Mouse (Mus musculus) midbrain, embryonic 12.5 days (tissue): ENCODE data around the gene Slc4a4. TPM values are rescaled to one million over a fixed set of nuclear protein-coding genes. Genes with fewer than 3 reads are reported as not detected.

Source experiments
- ATAC-seq: fragments of 200-750 bp; cut with Nextera tagmentation; 2 replicates; pipeline ENCODE4 v1.8.0; 2017; ENCODE audit warnings: low read depth, moderate TSS enrichment, moderate library complexity; ENCODE audit not compliant: low FRiP score
- H3K27ac ChIP-seq: fragments of 300-500 bp; sonication (generic); replicated peaks from 2 replicates; pipeline ENCODE4 v1.5.1; 2016; ENCODE audit warnings: mild to moderate bottlenecking
- H3K27me3 ChIP-seq: fragments of 300-500 bp; sonication (generic); 2 replicates; pipeline ENCODE4 v1.6.1; 2016; ENCODE audit warnings: mild to moderate bottlenecking
- H3K36me3 ChIP-seq: fragments of 300-500 bp; sonication (generic); 2 replicates; pipeline ENCODE4 v1.6.1; 2016
- H3K4me1 ChIP-seq: fragments of 300-500 bp; sonication (generic); 2 replicates; pipeline ENCODE4 v1.6.1; 2016
- H3K4me2 ChIP-seq: fragments of 300-500 bp; sonication (generic); replicated peaks from 2 replicates; pipeline ENCODE4 v1.6.1; 2016; ENCODE audit warnings: mild to moderate bottlenecking, moderate library complexity
- H3K4me3 ChIP-seq: fragments of 300-500 bp; sonication (generic); 2 replicates; pipeline ENCODE4 v1.5.1; 2016; ENCODE audit warnings: mild to moderate bottlenecking
- H3K9ac ChIP-seq: fragments of 300-500 bp; sonication (generic); replicated peaks from 2 replicates; pipeline ENCODE4 v1.6.1; 2016; ENCODE audit warnings: mild to moderate bottlenecking, moderate library complexity
- H3K9me3 ChIP-seq: fragments of 300-500 bp; sonication (generic); 2 replicates; pipeline ENCODE4 v1.6.1; 2016; ENCODE audit warnings: mild to moderate bottlenecking
- WGBS: fragments of 180-500 bp; shearing (Covaris S2); methylation state at CpG from one replicate; pipeline ENCODE4 v1.1.7; 2016; 5-methylcytosine and 5-hydroxymethylcytosine counted together
- polyA plus RNA-seq: library from polyadenylated mRNA; unstranded; fragments of >200 nt; fragmentation: Nextera tagmentation; extraction: Ambion mirVana; gene quantifications from 2 replicates; pipeline ENCODE4 v1.2.1, GENCODE M21; 2016

Slc4a4 gene
- polyA plus RNA-seq, 1 experiment from 2014 or later: 3.0 TPM

GRCm38 (mm10) chr5:88887556-88888412, 1.2 kb downstream of the Slc4a4 start:
- WGBS: under 1% methylated on average over 29 of the region's 29 CpGs
- Histone ChIP-seq H3K4me1 (peaks cover 5% of the 10 kb centered on the region), H3K27me3 (peaks cover 33% of the 10 kb centered on the region), H3K4me3 (peak overlapping the region; percentile 90), H3K36me3 (no peaks in the 10 kb centered on the region), H3K27ac (no peak overlapping the region), H3K9me3 (no peaks in the 10 kb centered on the region), H3K4me2 (peak overlapping the region; percentile 93), H3K9ac (peak overlapping the region; percentile 69)
- ATAC-seq: peak; percentile 45

GRCm38 (mm10) chr5:88888413-88888700, 1.7 kb downstream of the Slc4a4 start:
- H3K4me1 ChIP-seq: peaks cover 5% of the 10 kb centered on the region
- H3K9ac ChIP-seq: no peak overlapping the region
- H3K27ac ChIP-seq: no peak overlapping the region
- peak overlapping the region; percentile 93 for H3K4me2 ChIP-seq
- H3K36me3 ChIP-seq: no peaks in the 10 kb centered on the region
- no peak for ATAC-seq
- WGBS: 43% methylated on average over 8 of the region's 8 CpGs
- H3K27me3 ChIP-seq: peaks cover 33% of the 10 kb centered on the region
- H3K4me3 ChIP-seq: peak overlapping the region; percentile 90; the same call in 1 of the 2 replicates
- no peaks in the 10 kb centered on the region for H3K9me3 ChIP-seq

- H3K9ac ChIP-seq: no peak overlapping the region
- peaks cover 33% of the 10 kb centered on the region for H3K27me3 ChIP-seq
- 27% methylated on average over 4 of the region's 4 CpGs for WGBS
- no peak overlapping the region for H3K27ac ChIP-seq
- no peak for ATAC-seq
- H3K36me3 ChIP-seq: no peaks in the 10 kb centered on the region
- peaks cover 5% of the 10 kb centered on the region for H3K4me1 ChIP-seq
- no peaks in the 10 kb centered on the region for H3K9me3 ChIP-seq
- no peak overlapping the region for H3K4me3 ChIP-seq
- no peak overlapping the region for H3K4me2 ChIP-seq
These were observed 2.7 kb downstream of the Slc4a4 start for GRCm38 (mm10) chr5:88889326-88889725.

GRCm38 (mm10) chr5:88890146-88890545, 3.5 kb downstream of the Slc4a4 start:
- Histone ChIP-seq H3K27me3 (peaks cover 28% of the 10 kb centered on the region), H3K4me2 (no peak overlapping the region), H3K4me3 (no peak overlapping the region), H3K9ac (no peak overlapping the region), H3K27ac (no peak overlapping the region), H3K9me3 (no peaks in the 10 kb centered on the region), H3K36me3 (no peaks in the 10 kb centered on the region), H3K4me1 (peaks cover 5% of the 10 kb centered on the region)
- ATAC-seq: no peak
- WGBS: 92% methylated on average over 4 of the region's 4 CpGs

GRCm38 (mm10) chr5:88896574-88896973, 10.0 kb downstream of the Slc4a4 start:
- Histone ChIP-seq H3K27me3 (no peaks in the 10 kb centered on the region), H3K9me3 (no peaks in the 10 kb centered on the region), H3K27ac (no peak overlapping the region), H3K4me3 (no peak overlapping the region), H3K9ac (no peak overlapping the region), H3K36me3 (no peaks in the 10 kb centered on the region), H3K4me1 (no peaks in the 10 kb centered on the region), H3K4me2 (no peak overlapping the region)
- 91% methylated on average over 6 of the region's 6 CpGs for WGBS
- no peak for ATAC-seq

GRCm38 (mm10) chr5:88903111-88903510, 16.5 kb downstream of the Slc4a4 start:
- ATAC-seq: no peak
- no peak overlapping the region for H3K27ac ChIP-seq

GRCm38 (mm10) chr5:88903526-88903925, 16.9 kb downstream of the Slc4a4 start:
- H3K36me3 ChIP-seq: no peaks in the 10 kb centered on the region
- no peaks in the 10 kb centered on the region for H3K27me3 ChIP-seq
- WGBS: 77% methylated on average over 1 of the region's 1 CpGs
- no peaks in the 10 kb centered on the region for H3K9me3 ChIP-seq
- no peak overlapping the region for H3K4me3 ChIP-seq
- no peak for ATAC-seq
- H3K4me2 ChIP-seq: no peak overlapping the region
- H3K4me1 ChIP-seq: no peaks in the 10 kb centered on the region
- H3K27ac ChIP-seq: no peak overlapping the region
- no peak overlapping the region for H3K9ac ChIP-seq

More at GRCm38 (mm10) chr5:88903111-88903510, 16.5 kb downstream of the Slc4a4 start:
- H3K27me3 ChIP-seq: no peaks in the 10 kb centered on the region
- H3K9me3 ChIP-seq: no peaks in the 10 kb centered on the region
- H3K36me3 ChIP-seq: no peaks in the 10 kb centered on the region
- no peak overlapping the region for H3K4me3 ChIP-seq
- H3K4me1 ChIP-seq: no peaks in the 10 kb centered on the region
- no peak overlapping the region for H3K9ac ChIP-seq
- 64% methylated on average over 4 of the region's 4 CpGs for WGBS
- no peak overlapping the region for H3K4me2 ChIP-seq

GRCm38 (mm10) chr5:88904841-88905240, 18.2 kb downstream of the Slc4a4 start:
- H3K36me3 ChIP-seq: no peaks in the 10 kb centered on the region
- H3K9me3 ChIP-seq: no peaks in the 10 kb centered on the region
- no peaks in the 10 kb centered on the region for H3K4me1 ChIP-seq
- H3K27ac ChIP-seq: no peak overlapping the region
- no peak overlapping the region for H3K4me2 ChIP-seq
- no peak overlapping the region for H3K4me3 ChIP-seq
- no peaks in the 10 kb centered on the region for H3K27me3 ChIP-seq
- 80% methylated on average over 7 of the region's 7 CpGs for WGBS
- no peak overlapping the region for H3K9ac ChIP-seq
- ATAC-seq: no peak

GRCm38 (mm10) chr5:88907615-88908014, 21.0 kb downstream of the Slc4a4 start:
- Histone ChIP-seq H3K36me3 (no peaks in the 10 kb centered on the region), H3K4me3 (no peak overlapping the region), H3K27me3 (no peaks in the 10 kb centered on the region), H3K4me2 (no peak overlapping the region), H3K4me1 (no peaks in the 10 kb centered on the region), H3K27ac (no peak overlapping the region), H3K9me3 (no peaks in the 10 kb centered on the region), H3K9ac (no peak overlapping the region)
- 90% methylated on average over 3 of the region's 3 CpGs for WGBS
- ATAC-seq: no peak

- no peaks in the 10 kb centered on the region for H3K9me3 ChIP-seq
- no peak for ATAC-seq
These were observed 26.0 kb downstream of the Slc4a4 start for GRCm38 (mm10) chr5:88912629-88913028.

GRCm38 (mm10) chr5:88915082-88915481, 28.5 kb downstream of the Slc4a4 start:
- ATAC-seq: no peak
- Histone ChIP-seq H3K9me3 (no peaks in the 10 kb centered on the region), H3K4me2 (no peak overlapping the region), H3K4me1 (no peaks in the 10 kb centered on the region), H3K27ac (no peak overlapping the region), H3K27me3 (no peaks in the 10 kb centered on the region), H3K4me3 (no peak overlapping the region), H3K9ac (no peak overlapping the region), H3K36me3 (no peaks in the 10 kb centered on the region)
- WGBS: 94% methylated on average over 5 of the region's 5 CpGs

More at GRCm38 (mm10) chr5:88912629-88913028, 26.0 kb downstream of the Slc4a4 start:
- Histone ChIP-seq H3K36me3 (no peaks in the 10 kb centered on the region), H3K27me3 (no peaks in the 10 kb centered on the region), H3K4me2 (no peak overlapping the region), H3K4me1 (no peaks in the 10 kb centered on the region), H3K4me3 (no peak overlapping the region), H3K9ac (no peak overlapping the region), H3K27ac (no peak overlapping the region)
- whole genome bisulfite sequencing: 100% methylated on average over 2 of the region's 2 CpGs

GRCm38 (mm10) chr5:88916501-88916971, 29.9 kb downstream of the Slc4a4 start:
- Histone ChIP-seq H3K36me3 (no peaks in the 10 kb centered on the region), H3K9me3 (no peaks in the 10 kb centered on the region), H3K27ac (no peak overlapping the region), H3K27me3 (no peaks in the 10 kb centered on the region), H3K4me3 (no peak overlapping the region), H3K4me2 (no peak overlapping the region), H3K4me1 (no peaks in the 10 kb centered on the region), H3K9ac (no peak overlapping the region)
- WGBS: 84% methylated on average over 9 of the region's 9 CpGs
- ATAC-seq: no peak
